Mouse (Mus musculus): ENCODE results near the gene Pfkfb3.

GRCm38 (mm10) chr2:11427596-11427995 lies 126.3 kb downstream of the Pfkfb3 start:
- no peak for TF ChIP-seq CTCF (IDR thresholded peaks at IDR 0.05; ENCODE audit: borderline replicate concordance, extremely low read depth, insufficient read depth, insufficient read length)
- no peak for TF ChIP-seq POLR2A (IDR thresholded peaks at IDR 0.05; ENCODE audit: borderline replicate concordance, extremely low read depth, insufficient read depth, insufficient read length, poor library complexity, severe bottlenecking)

All from brain, embryonic 14.5 days (tissue).